Mouse (Mus musculus) spleen, embryonic (tissue): ENCODE measurements around the gene Nt5c3b.

Experiments
- CTCF ChIA-PET: fragments of 350-600 bp; sonication (Branson Sonifier 250); formaldehyde crosslinking; loops from one replicate; lab custom pipeline; 2022; lab: Charles Lee

The Nt5c3b gene

GRCm38 (mm10) chr11:100441797-100442196 lies at the start of gene Nt5c3b, which contains the start of gene Klhl10:
TSS of gene Nt5c3b (minus strand) at chr11:100441808.
TSS of gene Klhl10 (plus strand) at chr11:100441917.
- CTCF ChIA-PET = interaction anchor here (0.7 kb wide), 2 partner anchors 39 to 181 kb away, joined by 10 to 22 read pairs; no protein-coding TSS in a partner anchor

- CTCF ChIA-PET = interaction anchor here (1.1 kb wide), 1 partner anchor 65 kb away, joined by 3 read pairs; no protein-coding TSS in a partner anchor
Measured at GRCm38 (mm10) chr11:100490951-100491350, 49.3 kb upstream of the Nt5c3b start.

- CTCF ChIA-PET = interaction anchor here (0.7 kb wide), 1 partner anchor 71 kb away, joined by 3 read pairs; no protein-coding TSS in a partner anchor
Measured at GRCm38 (mm10) chr11:100485801-100486538, 44.4 kb upstream of the Nt5c3b start.

- CTCF ChIA-PET = no interaction called here
Measured at GRCm38 (mm10) chr11:100484461-100484860, 42.9 kb upstream of the Nt5c3b start.

- CTCF ChIA-PET = no interaction called here
Measured at GRCm38 (mm10) chr11:100479152-100479551, 37.5 kb upstream of the Nt5c3b start.

- CTCF ChIA-PET = no interaction called here
Measured at GRCm38 (mm10) chr11:100476281-100476680, 34.7 kb upstream of the Nt5c3b start.

- CTCF ChIA-PET = no interaction called here
Measured at GRCm38 (mm10) chr11:100472935-100473295, 31.3 kb upstream of the Nt5c3b start.

- CTCF ChIA-PET = no interaction called here
Measured at GRCm38 (mm10) chr11:100472197-100472934, 30.8 kb upstream of the Nt5c3b start, which contains the start of gene Klhl11. TSS of gene Klhl11 (minus strand) at chr11:100472741.

GRCm38 (mm10) chr11:100471352-100472196 lies 30.0 kb upstream of the Nt5c3b start:
- CTCF ChIA-PET = no interaction called here

- CTCF ChIA-PET = interaction anchor here (0.7 kb wide), 1 partner anchor 9 kb away, joined by 15 read pairs; no protein-coding TSS in a partner anchor
Measured at GRCm38 (mm10) chr11:100465833-100466232, 24.2 kb upstream of the Nt5c3b start.

GRCm38 (mm10) chr11:100465229-100465792 lies 23.7 kb upstream of the Nt5c3b start:
- CTCF ChIA-PET = interaction anchor here (0.7 kb wide), 1 partner anchor 9 kb away, joined by 15 read pairs; no protein-coding TSS in a partner anchor

- CTCF ChIA-PET = no interaction called here
Measured at GRCm38 (mm10) chr11:100462699-100463098, 21.1 kb upstream of the Nt5c3b start.

GRCm38 (mm10) chr11:100457711-100458110 lies 16.1 kb upstream of the Nt5c3b start:
- CTCF ChIA-PET = interaction anchor here (0.6 kb wide), 1 partner anchor 676 kb away, joined by 6 read pairs; no protein-coding TSS in a partner anchor

- CTCF ChIA-PET = interaction anchor here (0.7 kb wide), 1 partner anchor 8 kb away, joined by 15 read pairs; no protein-coding TSS in a partner anchor
Measured at GRCm38 (mm10) chr11:100457247-100457646, 15.6 kb upstream of the Nt5c3b start.

- CTCF ChIA-PET = interaction anchor here (0.7 kb wide), 1 partner anchor 125 kb away, joined by 3 read pairs; no protein-coding TSS in a partner anchor
Measured at GRCm38 (mm10) chr11:100442625-100443024, 1.0 kb upstream of the Nt5c3b start.

- CTCF ChIA-PET = interaction anchor here (0.7 kb wide), 1 partner anchor 182 kb away, joined by 10 read pairs; no protein-coding TSS in a partner anchor
Measured at GRCm38 (mm10) chr11:100440691-100441522, 701 bp downstream of the Nt5c3b start.

GRCm38 (mm10) chr11:100437901-100438300 lies 3.7 kb downstream of the Nt5c3b start:
- CTCF ChIA-PET = interaction anchor here (0.7 kb wide), 1 partner anchor 14 kb away, joined by 6 read pairs; no protein-coding TSS in a partner anchor

- CTCF ChIA-PET = no interaction called here
Measured at GRCm38 (mm10) chr11:100435678-100436246, 5.8 kb downstream of the Nt5c3b start.

GRCm38 (mm10) chr11:100432002-100432401 lies 9.6 kb downstream of the Nt5c3b start:
- CTCF ChIA-PET = interaction anchor here (0.6 kb wide), 2 partner anchors 20 to 47 kb away, joined by 3 to 10 read pairs; no protein-coding TSS in a partner anchor
